Mouse (Mus musculus) adrenal gland, postnatal 36 days (tissue): ENCODE measurements around the gene P2rx2. TPM values are rescaled to one million over a fixed set of nuclear protein-coding genes. Genes with fewer than 3 reads are reported as not detected.

ENCODE experiments used
- DNase-seq, 2 experiments: peaks; one replicate each; pipeline ENCODE4 v3.0.0; 2021; ENCODE audit warnings: mixed read lengths in 1 of 2
- total RNA-seq, 2 experiments: library from RNA; stranded (reverse); gene quantifications; 2 replicates each; pipeline ENCODE4 v1.2.3; 2021

P2rx2 gene
- total RNA-seq, 2 experiments from 2014 or later, result 0.17 to 0.30 TPM

DNA sequence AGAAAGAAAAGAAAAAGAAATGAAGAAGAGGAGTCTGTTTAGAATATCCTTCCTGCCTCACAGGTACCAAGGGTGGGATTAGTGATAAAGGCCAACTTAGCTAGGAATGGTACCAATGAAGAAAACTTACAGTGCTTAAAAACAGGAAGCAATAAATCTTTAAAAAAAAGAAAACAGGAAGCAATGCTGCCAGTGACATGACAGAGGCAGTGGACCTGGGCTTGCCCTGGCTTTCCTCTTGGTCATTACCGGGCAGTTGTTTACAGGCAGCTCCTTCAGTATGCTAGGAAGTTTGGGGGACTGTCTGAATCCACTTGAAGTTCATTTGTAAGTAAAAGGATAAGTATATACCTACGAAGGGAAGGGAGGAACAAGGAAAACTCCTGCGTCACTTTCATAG is 12.5 kb downstream of the P2rx2 start:
- DNase-seq, result peak in 1 of 2 experiments; percentile 11

DNA sequence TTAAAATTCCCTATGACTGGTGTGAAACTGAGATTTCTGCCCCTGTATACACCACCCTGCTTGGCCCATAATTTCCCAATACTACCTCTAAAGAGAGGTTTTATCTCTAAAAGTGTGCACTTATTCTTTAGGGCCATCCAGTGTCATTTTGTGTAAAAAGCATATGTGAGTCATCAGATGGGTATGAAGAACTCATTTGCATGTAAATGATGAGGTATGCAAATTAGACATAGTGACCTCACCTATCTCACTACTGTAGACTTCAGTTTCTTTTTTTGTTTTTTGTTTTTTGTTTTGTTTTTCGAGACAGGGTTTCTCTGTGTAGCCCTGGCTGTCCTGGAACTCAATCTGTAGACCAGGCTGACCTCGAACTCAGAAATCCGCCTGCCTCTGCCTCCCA is 29.9 kb downstream of the P2rx2 start:
- no peak for DNase-seq

DNA sequence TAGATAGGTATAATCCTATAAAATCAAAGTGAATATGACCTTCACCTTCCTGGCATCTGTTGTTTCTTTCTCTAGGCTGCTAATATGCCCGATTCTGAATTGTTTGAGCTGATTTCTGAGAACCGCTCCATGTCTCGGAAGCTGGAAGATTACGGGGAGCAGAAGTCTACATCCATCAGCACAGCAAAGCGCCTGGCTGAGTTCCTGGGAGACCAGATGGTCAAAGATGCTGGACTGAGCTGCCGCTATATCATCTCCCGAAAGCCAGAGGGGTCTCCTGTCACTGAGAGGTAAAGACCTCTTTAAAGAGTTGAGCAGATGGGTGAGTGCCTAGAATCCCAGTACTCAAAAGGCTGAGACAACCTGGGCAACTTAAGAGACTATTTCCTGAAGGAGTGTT is 34.2 kb downstream of the P2rx2 start:
- no peak for DNase-seq

DNA sequence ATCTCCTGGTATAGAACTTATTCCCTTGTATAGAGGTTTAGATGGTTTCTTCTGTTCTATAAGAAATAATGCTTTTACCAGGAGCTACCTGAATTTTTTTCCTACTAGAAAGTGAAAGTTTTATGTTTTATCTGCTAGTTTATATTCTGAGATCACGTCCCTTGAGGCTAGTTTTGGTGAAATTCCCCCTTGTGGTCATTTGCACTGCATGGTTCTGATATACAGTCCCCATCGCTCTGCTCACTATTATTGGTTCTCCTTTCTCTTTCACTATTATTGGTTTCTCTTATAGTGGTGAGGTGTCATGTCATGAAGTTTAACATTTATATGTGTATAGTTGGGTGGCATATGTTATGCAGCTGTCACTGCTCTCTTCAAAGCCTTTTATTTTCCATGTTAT is 42.4 kb downstream of the P2rx2 start:
- DNase-seq, result no peak

DNA sequence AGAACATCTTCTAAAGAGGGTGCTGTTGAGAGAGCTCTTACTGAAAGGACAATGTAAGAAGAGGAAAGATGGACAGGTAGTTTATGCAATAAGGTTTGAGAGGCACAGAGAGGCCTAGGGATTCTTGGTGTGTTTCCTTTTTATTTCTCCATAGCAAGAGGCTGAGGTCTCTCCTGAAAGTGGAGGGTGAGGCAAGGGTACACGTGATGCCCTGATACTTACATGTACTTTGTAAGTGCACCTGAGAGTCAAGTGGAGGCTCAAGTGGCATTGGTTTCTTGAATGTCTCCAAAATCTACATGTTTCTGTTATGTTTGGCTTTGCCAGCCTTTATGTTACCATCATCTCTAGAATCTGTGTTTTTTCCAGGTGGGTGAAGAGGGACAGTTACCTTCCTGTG is 46.4 kb downstream of the P2rx2 start:
- DNase-seq, result no peak

DNA sequence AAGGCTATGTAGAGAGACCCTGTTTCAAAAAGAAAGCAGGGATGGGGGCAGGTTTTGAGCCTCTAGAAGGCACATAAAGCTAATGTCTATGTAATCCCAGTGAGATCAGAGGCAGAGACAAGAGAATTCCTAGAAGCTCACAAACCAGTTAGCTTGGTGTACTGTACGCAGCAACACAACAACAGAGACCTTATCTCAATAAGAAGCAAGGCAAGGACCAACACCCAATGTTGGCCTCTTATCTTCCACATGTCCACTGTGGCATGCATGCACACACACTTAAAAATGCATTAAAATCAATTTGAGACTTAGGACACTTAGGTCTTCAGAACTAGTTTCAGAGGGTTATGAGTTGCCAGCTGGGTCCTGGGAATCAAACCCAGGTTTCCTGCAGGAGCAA is 51.4 kb downstream of the P2rx2 start:
- DNase-seq, result no peak

Other genes with a start within 250 kb of the P2rx2 start
- gene Gm35315, start 248.8 kb downstream of the P2rx2 start, total RNA-seq, result under 1 TPM; 0.10 to 0.49 TPM
- gene Plcxd1, start 243.2 kb downstream of the P2rx2 start, total RNA-seq, result under 1 TPM in 1 of 2 experiments, not detected in 1; 0.10 TPM
- gene Gtpbp6, start 235.0 kb downstream of the P2rx2 start, total RNA-seq, result 10 to 100 TPM; 50.6 to 71.9 TPM
- 1 to 10 TPM; 6.5 to 6.9 TPM for gene Zfp605, start 233.1 kb downstream of the P2rx2 start, total RNA-seq
- gene Chfr, start 207.4 kb downstream of the P2rx2 start, total RNA-seq, result 10 to 100 TPM; 29.7 to 31.9 TPM
- 10 to 100 TPM; 42.5 to 43.2 TPM for gene Golga3, start 166.5 kb downstream of the P2rx2 start, total RNA-seq
- 10 to 100 TPM; 43.7 to 44.9 TPM for gene Ankle2, start 112.2 kb downstream of the P2rx2 start, total RNA-seq
- 10 to 100 TPM; 45.8 to 57.6 TPM for gene Pgam5, start 73.3 kb downstream of the P2rx2 start, total RNA-seq
- 10 to 100 TPM; 10.6 to 12.0 TPM for gene Pxmp2, start 57.0 kb downstream of the P2rx2 start, total RNA-seq
- gene Pole, start 56.9 kb downstream of the P2rx2 start, total RNA-seq, result 1 to 10 TPM; 3.1 to 3.2 TPM
- not detected for gene Lrcol1, start 1.5 kb upstream of the P2rx2 start, total RNA-seq
- 10 to 100 TPM; 65.6 to 68.6 TPM for gene Fbrsl1, start 105.3 kb upstream of the P2rx2 start, total RNA-seq
- under 1 TPM; 0.10 to 0.33 TPM for gene Galnt9, start 201.1 kb upstream of the P2rx2 start, total RNA-seq